Mouse (Mus musculus): Measurements from ENCODE around the gene Rapgef4.

DNA sequence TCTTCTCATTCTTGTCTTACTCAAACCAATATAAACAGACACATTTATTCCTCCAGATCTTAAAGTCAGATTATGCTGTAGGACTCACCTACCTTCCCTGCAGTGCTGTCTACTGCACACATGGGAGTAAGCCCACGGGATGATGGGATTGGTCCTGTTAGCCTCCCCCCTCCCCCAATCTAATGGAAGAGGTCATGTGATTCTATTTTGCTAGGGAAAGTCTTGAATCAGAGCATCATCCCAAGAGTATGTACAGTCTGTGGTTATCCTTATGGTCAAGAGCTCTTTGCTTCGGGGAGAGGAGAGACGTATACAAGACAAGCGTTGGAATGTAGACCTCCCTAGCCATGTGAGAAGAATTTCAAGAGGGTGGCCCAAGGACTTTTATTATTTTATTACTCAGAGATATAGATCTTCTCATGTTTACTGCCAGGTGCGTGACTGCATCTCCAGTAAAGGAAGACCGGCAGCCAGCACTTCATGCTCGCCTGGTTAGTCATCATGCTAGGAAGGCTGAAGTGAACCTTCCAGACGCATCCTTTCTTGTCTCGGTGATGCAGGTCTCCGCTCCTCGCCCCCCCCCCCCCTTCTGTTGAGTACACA, 308.0 kb downstream of the Rapgef4 start:
- TF ChIP-seq MAX (IDR thresholded peaks at IDR 0.05) (no peak), CTCF (IDR thresholded peaks at IDR 0.05; ENCODE audit: control insufficient read depth, insufficient read depth, insufficient read length) (no peak), USF1 (IDR thresholded peaks at IDR 0.05; ENCODE audit: low read depth) (peak; percentile 91), CEBPB (IDR thresholded peaks at IDR 0.05; ENCODE audit: low read depth) (no peak), FOSL1 (IDR thresholded peaks at IDR 0.05; ENCODE audit: insufficient read depth, low read length, poor library complexity, severe bottlenecking) (peak; percentile 23), MYOD1 (IDR thresholded peaks at IDR 0.05; ENCODE audit: control insufficient read depth, insufficient read length, low read depth) (peak; percentile 36)
